Mouse (Mus musculus) midbrain, embryonic 14.5 days (tissue): Measurements from ENCODE around the gene Pnkp. TPM values are rescaled to one million over a fixed set of nuclear protein-coding genes. Genes with fewer than 3 reads are reported as not detected.

Experiments
- ATAC-seq: fragments of 200-750 bp; cut with Nextera tagmentation; 2 replicates; pipeline ENCODE4 v1.8.0; 2017; ENCODE audit warnings: moderate number of reproducible peaks, moderate library complexity; ENCODE audit not compliant: low FRiP score, low TSS enrichment
- DNase-seq: peaks from one replicate; pipeline ENCODE4 v3.0.0-alpha.2; 2015
- H3K27ac ChIP-seq: fragments of 300-500 bp; sonication (generic); replicated peaks from 2 replicates; pipeline ENCODE4 v1.5.1; 2014; ENCODE audit warnings: mild to moderate bottlenecking, low read depth, low read length, moderate library complexity
- H3K27me3 ChIP-seq: fragments of 300-500 bp; sonication (generic); 2 replicates; pipeline ENCODE4 v1.6.1; 2014; ENCODE audit warnings: low read length, control low read depth, mixed read lengths; ENCODE audit not compliant: control insufficient read depth, insufficient read depth
- H3K36me3 ChIP-seq: fragments of 300-500 bp; sonication (generic); 2 replicates; pipeline ENCODE4 v1.6.1; 2014; ENCODE audit warnings: low read length, control low read depth; ENCODE audit not compliant: control insufficient read depth, insufficient read depth
- H3K4me1 ChIP-seq: fragments of 300-500 bp; sonication (generic); 2 replicates; pipeline ENCODE4 v1.6.1; 2014; ENCODE audit warnings: mild to moderate bottlenecking, antibody characterized with exemption, low read length, control low read depth; ENCODE audit not compliant: control insufficient read depth, insufficient read depth
- H3K4me2 ChIP-seq: fragments of 300-500 bp; sonication (generic); 2 replicates; pipeline ENCODE4 v1.6.1; 2014; ENCODE audit warnings: mild to moderate bottlenecking, low read length, moderate library complexity
- H3K4me3 ChIP-seq: fragments of 300-500 bp; sonication (generic); replicated peaks from 2 replicates; pipeline ENCODE4 v1.5.1; 2014; ENCODE audit warnings: low read depth, low read length
- H3K9ac ChIP-seq: fragments of 300-500 bp; sonication (generic); replicated peaks from 2 replicates; pipeline ENCODE4 v1.6.1; 2014; ENCODE audit warnings: mild to moderate bottlenecking, low read length, moderate library complexity
- H3K9me3 ChIP-seq: fragments of 300-500 bp; sonication (generic); 2 replicates; pipeline ENCODE4 v1.6.1; 2016; ENCODE audit warnings: low read length, control low read depth, mixed read lengths; ENCODE audit not compliant: control insufficient read depth
- WGBS: fragments of 180-500 bp; shearing (Covaris S2); extraction: QIAGEN DNeasy Blood & Tissue Kit; methylation state at CpG from one replicate; pipeline ENCODE4 v1.1.7; 2014; 5-methylcytosine and 5-hydroxymethylcytosine counted together
- microRNA counts: library from miRNA; unstranded; fragments of <30 nt; microRNA quantifications from one replicate; lab custom pipeline; 2016
- microRNA-seq: library from miRNA; unstranded; fragments of <30 nt; microRNA quantifications from one replicate; pipeline ENCODE4, GENCODE M21; 2016
- polyA plus RNA-seq: library from polyadenylated mRNA; unstranded; fragments of >200 nt; fragmentation: Nextera tagmentation; extraction: Ambion mirVana; gene quantifications from 2 replicates; pipeline ENCODE4 v1.2.1, GENCODE M21; 2014

The Pnkp gene
- polyA plus RNA-seq, 1 experiment from 2014 or later: 30.4 TPM

DNA sequence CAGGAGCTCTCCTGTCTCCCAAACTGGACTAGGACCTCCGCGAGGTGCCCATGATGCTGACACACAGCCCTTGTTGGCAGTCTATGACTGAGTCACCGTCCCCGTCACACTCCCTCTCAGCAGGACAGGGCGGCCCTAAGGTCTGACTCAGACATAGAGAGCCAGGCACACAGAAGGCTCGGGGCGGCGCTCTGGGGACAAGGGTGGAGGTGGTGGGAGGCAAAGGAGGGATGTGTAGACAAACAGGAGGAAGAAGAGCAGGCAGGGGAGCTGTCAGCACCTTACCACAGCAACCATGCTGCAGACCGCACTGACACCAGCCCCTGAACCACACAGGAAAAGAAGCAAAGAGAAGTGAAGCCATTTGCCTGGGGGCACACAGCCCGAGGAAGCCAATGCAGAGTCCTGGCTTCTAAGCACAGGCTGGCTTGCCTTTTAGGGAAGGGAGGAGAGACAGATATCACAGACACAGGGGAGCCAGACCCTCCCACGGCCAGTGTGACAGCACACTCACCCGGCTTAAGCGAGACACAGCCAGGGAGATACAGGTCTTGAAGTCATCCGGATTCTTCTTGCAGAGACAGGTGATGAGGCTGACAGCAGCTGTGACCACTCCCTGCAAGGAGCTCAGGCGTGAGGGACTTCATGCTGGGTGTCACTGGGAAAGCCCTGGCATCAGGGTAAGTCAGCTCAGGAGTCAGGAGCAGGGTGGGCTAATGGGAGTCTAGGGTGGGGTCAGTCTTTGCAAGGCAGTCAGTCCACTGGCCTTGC, 52.0 kb downstream of the Pnkp start:
- WGBS: 93% methylated on average over 15 of the region's 15 CpGs
- peaks cover 100% of the 10 kb centered on the region for H3K36me3 ChIP-seq

More for the DNA sequence above, 52.0 kb downstream of the Pnkp start:
- no peak for ATAC-seq
- H3K9me3 ChIP-seq: no peaks in the 10 kb centered on the region
- H3K4me2 ChIP-seq: no peak overlapping the region
- no peaks in the 10 kb centered on the region for H3K27me3 ChIP-seq
- no peak overlapping the region for H3K4me3 ChIP-seq
- H3K9ac ChIP-seq: no peak overlapping the region
- DNase-seq: no peak
- no peak overlapping the region for H3K27ac ChIP-seq
- no peaks in the 10 kb centered on the region for H3K4me1 ChIP-seq

MicroRNAs within 50 kb of the gene (microRNA counts, 519-probe panel; counts per million panel counts)
- microRNA mmu-miR-707 (lab: Ali Mortazavi, UCI): not detected

Small RNA genes within 50 kb of the gene (microRNA-seq; reads per million reads assigned to microRNA genes)
- gene Mir707: not detected

Other genes starting within 250 kb of the Pnkp start
- 2.5 and 2.7 TPM in 2 replicates for gene Myh14, start 186.3 kb upstream of the Pnkp start, polyA plus RNA-seq
- not detected in 2 replicates for gene Izumo2, start 148.4 kb upstream of the Pnkp start, polyA plus RNA-seq
- gene Vrk3, start 108.7 kb upstream of the Pnkp start, polyA plus RNA-seq: 22.6 and 26.8 TPM in 2 replicates
- 0.58 and 0.89 TPM in 2 replicates for gene Zfp473, start 106.1 kb upstream of the Pnkp start, polyA plus RNA-seq
- gene Nup62, start 41.1 kb upstream of the Pnkp start, polyA plus RNA-seq: 29.1 and 35.2 TPM in 2 replicates
- gene Il4i1, start 40.8 kb upstream of the Pnkp start, polyA plus RNA-seq: 0.97 and 1.4 TPM in 2 replicates
- gene Atf5, start 40.5 kb upstream of the Pnkp start, polyA plus RNA-seq: 2.2 and 2.8 TPM in 2 replicates
- 61.9 and 63.7 TPM in 2 replicates for gene Akt1s1, start 8.1 kb upstream of the Pnkp start, polyA plus RNA-seq
- gene Tbc1d17, start 8.1 kb upstream of the Pnkp start, polyA plus RNA-seq: 107 and 122 TPM in 2 replicates
- gene Ptov1, start 12.6 kb downstream of the Pnkp start, polyA plus RNA-seq: 480 and 508 TPM in 2 replicates
- 114 and 128 TPM in 2 replicates for gene Med25, start 35.6 kb downstream of the Pnkp start, polyA plus RNA-seq
- gene Fuz, start 38.9 kb downstream of the Pnkp start, polyA plus RNA-seq: 16.7 and 17.2 TPM in 2 replicates
- gene Ap2a1, start 72.4 kb downstream of the Pnkp start, polyA plus RNA-seq: 124 and 133 TPM in 2 replicates
- not detected in 2 replicates for gene Tsks, start 86.1 kb downstream of the Pnkp start, polyA plus RNA-seq
- gene Cpt1c, start 117.7 kb downstream of the Pnkp start, polyA plus RNA-seq: 50.1 and 52.3 TPM in 2 replicates
- 236 and 281 TPM in 2 replicates for gene Prmt1, start 129.4 kb downstream of the Pnkp start, polyA plus RNA-seq
- gene Irf3, start 140.5 kb downstream of the Pnkp start, polyA plus RNA-seq: 46.7 and 54.0 TPM in 2 replicates
- gene Bcl2l12, start 141.6 kb downstream of the Pnkp start, polyA plus RNA-seq: 11.8 and 15.4 TPM in 2 replicates
- gene Scaf1, start 159.2 kb downstream of the Pnkp start, polyA plus RNA-seq: 60.6 and 61.2 TPM in 2 replicates
- gene Rras, start 160.8 kb downstream of the Pnkp start, polyA plus RNA-seq: 9.7 and 13.2 TPM in 2 replicates
- 19.5 and 21.4 TPM in 2 replicates for gene Prr12, start 195.7 kb downstream of the Pnkp start, polyA plus RNA-seq
- 55.3 and 65.9 TPM in 2 replicates for gene Nosip, start 205.3 kb downstream of the Pnkp start, polyA plus RNA-seq
- 10.1 and 12.2 TPM in 2 replicates for gene Prrg2, start 205.5 kb downstream of the Pnkp start, polyA plus RNA-seq
- 31.2 and 59.3 TPM in 2 replicates for gene Rcn3, start 235.1 kb downstream of the Pnkp start, polyA plus RNA-seq
- 4.8 and 21.8 TPM in 2 replicates for gene Fcgrt, start 246.7 kb downstream of the Pnkp start, polyA plus RNA-seq